Mouse (Mus musculus) CH12.LX (cell line): ENCODE data around the gene Tinagl1. TPM values are rescaled to one million over a fixed set of nuclear protein-coding genes. Genes with fewer than 3 reads are reported as not detected.

Experiments
- DNase-seq: peaks from one replicate; pipeline ENCODE4 v3.0.0-alpha.2; 2013; ENCODE audit errors: extremely low read depth
- H3K27ac ChIP-seq: 2 replicates; pipeline ENCODE4 v1.5.1; 2012; ENCODE audit warnings: low read depth, mild to moderate bottlenecking, control low read depth, moderate library complexity; ENCODE audit not compliant: insufficient read depth
- H3K27me3 ChIP-seq: replicated peaks from 2 replicates; pipeline ENCODE3; 2012; ENCODE audit warnings: inconsistent platforms
- H3K36me3 ChIP-seq, 2 experiments: replicated peaks in 1 of 2; 2 replicates each; pipeline versions ENCODE3 to v1.6.1; 2012; ENCODE audit warnings: inconsistent platforms in 1 of 2, low read length in 1 of 2, mild to moderate bottlenecking in 1 of 2, mixed read lengths in 1 of 2, moderate library complexity in 1 of 2; ENCODE audit not compliant: control insufficient read depth in 1 of 2, insufficient read depth in 1 of 2
- H3K4me1 ChIP-seq, 2 experiments: 2 replicates each; pipeline ENCODE4 v1.6.1; 2012; ENCODE audit warnings: inconsistent platforms in 1 of 2, moderate library complexity in 1 of 2; ENCODE audit not compliant: insufficient read depth in 2 of 2, control insufficient read depth in 1 of 2
- H3K4me2 ChIP-seq: 2 replicates; pipeline ENCODE4 v1.6.1; 2012; ENCODE audit warnings: low read depth, mild to moderate bottlenecking, control low read depth; ENCODE audit not compliant: poor library complexity, insufficient read depth, severe bottlenecking
- H3K4me3 ChIP-seq, 3 experiments: fragments of 150-350 bp in 1 of 3; sonication (generic) in 1 of 3; replicated peaks in 1 of 3; 2 replicates each; pipeline versions ENCODE3 to v1.5.1; 2011 to 2012; ENCODE audit warnings: low read depth in 2 of 3, low read length in 2 of 3, mild to moderate bottlenecking in 2 of 3, moderate library complexity in 2 of 3, control low read depth in 1 of 3, improper control_type of control experiment in 1 of 3, inconsistent platforms in 1 of 3, mixed read lengths in 1 of 3; ENCODE audit not compliant: poor library complexity in 1 of 3
- H3K79me2 ChIP-seq: replicated peaks from 2 replicates; pipeline ENCODE4 v1.6.1; 2012; ENCODE audit warnings: mild to moderate bottlenecking, moderate library complexity; ENCODE audit not compliant: control insufficient read depth, poor library complexity, insufficient read depth, severe bottlenecking; ENCODE audit errors: extremely low read depth
- H3K9ac ChIP-seq: 2 replicates; pipeline ENCODE4 v1.6.1; 2012; ENCODE audit warnings: low read depth, mild to moderate bottlenecking, control low read depth, moderate library complexity; ENCODE audit not compliant: insufficient read depth
- H3K9me3 ChIP-seq: replicated peaks from 2 replicates; pipeline ENCODE3; 2012; ENCODE audit warnings: low read length, inconsistent platforms, mixed read lengths
- CTCF ChIP-seq, 2 experiments: IDR thresholded peaks in 1 of 2; conservative IDR thresholded peaks in 1 of 2; 2 replicates each; pipeline ENCODE4 v1.5.1; 2011 to 2012; ENCODE audit warnings: low read depth in 2 of 2, low read length in 2 of 2, improper control_type of control experiment in 1 of 2, inconsistent platforms in 1 of 2, mild to moderate bottlenecking in 1 of 2, moderate library complexity in 1 of 2
- E2F4 ChIP-seq: IDR thresholded peaks from 2 replicates; pipeline ENCODE4 v1.6.1; 2011; ENCODE audit warnings: low read depth, low read length, improper control_type of control experiment; ENCODE audit not compliant: insufficient replicate concordance
- HCFC1 ChIP-seq: IDR thresholded peaks from 2 replicates; pipeline ENCODE4 v1.6.1; 2012; ENCODE audit warnings: low read depth, mild to moderate bottlenecking, inconsistent platforms, low read length, improper control_type of control experiment
- MAX ChIP-seq: IDR thresholded peaks from 2 replicates; pipeline ENCODE4 v1.6.1; 2011; ENCODE audit warnings: low read length, improper control_type of control experiment
- PAX5 ChIP-seq: IDR thresholded peaks from 2 replicates; pipeline ENCODE4 v1.6.1; 2012; ENCODE audit warnings: low read length, inconsistent platforms, mixed read lengths
- RAD21 ChIP-seq: IDR thresholded peaks from 2 replicates; pipeline ENCODE4 v1.6.1; 2011; ENCODE audit warnings: low read depth, mild to moderate bottlenecking, low read length, improper control_type of control experiment, moderate library complexity
- SIN3A ChIP-seq: IDR thresholded peaks from 2 replicates; pipeline ENCODE4 v1.6.1; 2012; ENCODE audit warnings: low read length, improper control_type of control experiment, inconsistent platforms
- SMC3 ChIP-seq: IDR thresholded peaks from 2 replicates; pipeline ENCODE4 v1.6.1; 2011; ENCODE audit warnings: low read depth, low read length, improper control_type of control experiment
- TBP ChIP-seq: conservative IDR thresholded peaks from 2 replicates; pipeline ENCODE4 v1.6.1; 2011; ENCODE audit warnings: low read depth, low read length, improper control_type of control experiment
- USF2 ChIP-seq: conservative IDR thresholded peaks from 2 replicates; pipeline ENCODE4 v1.6.1; 2011; ENCODE audit warnings: low read depth, low read length, improper control_type of control experiment
- ZC3H11A ChIP-seq: IDR thresholded peaks from 2 replicates; pipeline ENCODE4 v1.6.1; 2012; ENCODE audit warnings: low read depth, mild to moderate bottlenecking, inconsistent platforms, low read length, improper control_type of control experiment
- dilution Hi-C: fragments of 300-500 bp; cut with MboI; formaldehyde crosslinking; loops from 2 replicates; pipeline ENCODE4 v1.14.3; 2020; ENCODE audit warnings: low sequenced_read_pairs; ENCODE audit not compliant: extremely low pct_unique_long_range_greater_than_20kb, extremely low pct_ligation_motif_present
- in situ Hi-C: fragments of 300-500 bp; cut with MboI; formaldehyde crosslinking; loops from 3 replicates; pipeline ENCODE4 v1.14.3; 2019; ENCODE audit warnings: low sequenced_read_pairs, low pct_ligation_motif_present, low pct_unique_long_range_greater_than_20kb, mixed read lengths
- polyA plus RNA-seq: library from polyadenylated mRNA; unstranded; fragments of >175 nt; gene quantifications from 2 replicates; pipeline ENCODE4 v1.2.1, GENCODE M21; 2012; ENCODE audit warnings: low read depth; ENCODE audit not compliant: insufficient read length
- total RNA-seq, 2 experiments: library from RNA; depleted of rRNA; stranded (reverse); fragments of 300-350 nt in 1 of 2; fragments of >200 nt in 1 of 2; gene quantifications; 2 replicates each; pipeline ENCODE4 v1.2.3; 2012 to 2014

Gene Tinagl1
- total and polyA plus RNA-seq, 3 experiments = not detected

- no peaks in the 10 kb centered on the region for H3K9me3 ChIP-seq
- 0 out of 2 replicates have a peak overlapping the region, but pooled peaks have one; percentile 4 for H3K4me2 ChIP-seq
- no peaks in the 10 kb centered on the region; a peak in 1 of 4 replicates for H3K4me1 ChIP-seq
- DNase-seq = peak; percentile 21
- H3K79me2 ChIP-seq = no peaks in the 10 kb centered on the region
- peaks cover 94% of the 10 kb centered on the region for H3K27me3 ChIP-seq
- H3K9ac ChIP-seq = no peak overlapping the region
- no peak overlapping the region for H3K27ac ChIP-seq
- dilution Hi-C loops = no loop called here
- peak; percentile 21 for TF ChIP-seq RAD21
- no peak for TF ChIP-seq ZC3H11A
- TF ChIP-seq SMC3 = peak; percentile 64
- peak; percentile 40 to 65 for TF ChIP-seq CTCF (conservative IDR thresholded peaks at IDR 0.05 in 1 of 2, IDR thresholded peaks at IDR 0.05 in 1 of 2; ENCODE audit: low read depth in 2 of 2, low read length in 2 of 2)
- no peak for TF ChIP-seq HCFC1
- TF ChIP-seq, all 38 proteins: peak for 3
- H3K4me3 ChIP-seq = no peak overlapping the region
- no peaks in the 10 kb centered on the region for H3K36me3 ChIP-seq
- in situ Hi-C loops = no loop called here
Observed at GRCm38 (mm10) chr4:130138441-130139213, 36.3 kb downstream of the Tinagl1 start.

- H3K9ac ChIP-seq = no peak overlapping the region
- H3K9me3 ChIP-seq = no peaks in the 10 kb centered on the region
- dilution Hi-C loops = no loop called here
- no peak for TF ChIP-seq PAX5
- TF ChIP-seq SIN3A = no peak
- H3K4me1 ChIP-seq = no peaks in the 10 kb centered on the region
- in situ Hi-C loops = no loop called here
- H3K79me2 ChIP-seq = no peaks in the 10 kb centered on the region
- peaks cover 69% of the 10 kb centered on the region for H3K27me3 ChIP-seq
- H3K36me3 ChIP-seq = peaks cover 0 to 2% of the 10 kb centered on the region in 2 experiments
- H3K4me3 ChIP-seq = no peak overlapping the region
- H3K4me2 ChIP-seq = no peak overlapping the region
- no peak overlapping the region for H3K27ac ChIP-seq
- DNase-seq = no peak
Observed at GRCm38 (mm10) chr4:130133399-130133798, 41.5 kb downstream of the Tinagl1 start.

GRCm38 (mm10) chr4:130131448-130132105 lies 43.3 kb downstream of the Tinagl1 start:
- dilution Hi-C loops (no loop called here), in situ Hi-C loops (no loop called here)
- Histone ChIP-seq H3K9ac (no peak overlapping the region), H3K4me3 (no peak overlapping the region), H3K79me2 (no peaks in the 10 kb centered on the region), H3K27ac (no peak overlapping the region), H3K4me1 (no peaks in the 10 kb centered on the region), H3K4me2 (no peak overlapping the region), H3K9me3 (no peaks in the 10 kb centered on the region), H3K36me3 (peaks cover 10 to 20% of the 10 kb centered on the region in 2 experiments), H3K27me3 (peaks cover 53% of the 10 kb centered on the region)
- TF ChIP-seq E2F4 (no peak), PAX5 (no peak), MAX (no peak), TBP (no peak), USF2 (no peak)
- no peak for DNase-seq
